Comparison of ENCODE assay signal across 11 mouse cellular contexts in genomic region chr10:60933891-60934290, GRCm38 (mm10).
DNase-seq lines count a peak whose midpoint lies in the region; ATAC-seq lines count a peak whose summit lies in the region.
"Had no signal": no experiment of that assay in that cellular context is flagged by ENCODE, and none has a peak within 500 bp of the region (broad histone marks: within the 10 kb centered on the region; RNA-seq: fewer than 3 reads in every experiment).

No protein-coding gene starts in this region.

- no peak for ATAC-seq in forebrain, embryonic 13.5 days
- ATAC-seq in midbrain, embryonic 15.5 days (replicated peaks) = no peak
- 0 out of 2 replicates have a peak, but pooled peaks have one; percentile 34 for ATAC-seq in liver, embryonic 15.5 days (ENCODE audit: insufficient read depth)
- no peak for ATAC-seq in megakaryocyte-erythroid progenitor cell, adult 5-6 weeks (replicated peaks; ENCODE audit: low FRiP score, low TSS enrichment, poor library complexity, severe bottlenecking)
- no peak for ATAC-seq in forebrain, embryonic 14.5 days

- H3K27me3 ChIP-seq in forebrain, embryonic 10.5 days (ENCODE audit: poor library complexity, severe bottlenecking) = peaks cover 48% of the 10 kb centered on the region
- H3K27me3 ChIP-seq in forebrain, embryonic 13.5 days = no peaks in the 10 kb centered on the region
- H3K27me3 ChIP-seq in midbrain, embryonic 10.5 days (ENCODE audit: low read depth, poor library complexity, severe bottlenecking) = peaks cover 99% of the 10 kb centered on the region
- H3K27me3 ChIP-seq in midbrain, embryonic 15.5 days (replicated peaks) = 0 out of 2 replicates have a peak, but pooled peaks cover 2% of the 10 kb centered on the region
- no peaks in the 10 kb centered on the region for H3K27me3 ChIP-seq in liver, embryonic 15.5 days
- H3K27me3 ChIP-seq in forebrain, embryonic 14.5 days (replicated peaks; ENCODE audit: control insufficient read depth, insufficient read depth, low read length) = no peaks in the 10 kb centered on the region

- H3K36me3 ChIP-seq in forebrain, embryonic 10.5 days (replicated peaks) = no peaks in the 10 kb centered on the region
- no peaks in the 10 kb centered on the region for H3K36me3 ChIP-seq in forebrain, embryonic 13.5 days (ENCODE audit: poor library complexity, severe bottlenecking)
- H3K36me3 ChIP-seq in midbrain, embryonic 10.5 days = no peaks in the 10 kb centered on the region
- H3K36me3 ChIP-seq in midbrain, embryonic 15.5 days (replicated peaks) = no peaks in the 10 kb centered on the region
- H3K36me3 ChIP-seq in liver, embryonic 15.5 days (replicated peaks) = no peaks in the 10 kb centered on the region
- H3K36me3 ChIP-seq in forebrain, embryonic 14.5 days (ENCODE audit: control insufficient read depth, insufficient read depth, low read length) = no peaks in the 10 kb centered on the region
- H3K36me3 ChIP-seq: hindbrain, embryonic 15.5 days had no signal

- peak overlapping the region; percentile 72 for H3K27ac ChIP-seq in forebrain, embryonic 10.5 days
- no peak overlapping the region for H3K27ac ChIP-seq in forebrain, embryonic 13.5 days
- peak overlapping the region; percentile 65 for H3K27ac ChIP-seq in midbrain, embryonic 10.5 days (replicated peaks)
- H3K27ac ChIP-seq in midbrain, embryonic 15.5 days = no peak overlapping the region
- no peak overlapping the region for H3K27ac ChIP-seq in liver, embryonic 15.5 days (replicated peaks)
- no peak overlapping the region for H3K27ac ChIP-seq in forebrain, embryonic 14.5 days (ENCODE audit: low read depth, low read length)

- no peak overlapping the region for H3K4me3 ChIP-seq in forebrain, embryonic 10.5 days
- H3K4me3 ChIP-seq in forebrain, embryonic 13.5 days = no peak overlapping the region
- no peak overlapping the region for H3K4me3 ChIP-seq in midbrain, embryonic 10.5 days
- H3K4me3 ChIP-seq in midbrain, embryonic 15.5 days = no peak overlapping the region
- H3K4me3 ChIP-seq in liver, embryonic 15.5 days (replicated peaks) = no peak overlapping the region
- no peak overlapping the region for H3K4me3 ChIP-seq in forebrain, embryonic 14.5 days (ENCODE audit: low read depth, low read length)
- H3K4me3 ChIP-seq: hindbrain, embryonic 15.5 days had no signal

- WGBS in forebrain, embryonic 10.5 days = 41% methylated on average over 7 of the region's 7 CpGs
- 25% methylated on average over 7 of the region's 7 CpGs for WGBS in forebrain, embryonic 13.5 days
- WGBS in midbrain, embryonic 10.5 days = 21% methylated on average over 7 of the region's 7 CpGs
- 33% methylated on average over 7 of the region's 7 CpGs for WGBS in midbrain, embryonic 15.5 days
- 9% methylated on average over 7 of the region's 7 CpGs for WGBS in liver, embryonic 15.5 days (ENCODE audit: insufficient replicate concordance)
- 46% methylated on average over 7 of the region's 7 CpGs for WGBS in forebrain, embryonic 14.5 days

- H3K4me2 ChIP-seq in forebrain, embryonic 13.5 days = no peak overlapping the region
- no peak overlapping the region for H3K4me2 ChIP-seq in midbrain, embryonic 15.5 days
- H3K4me2 ChIP-seq in liver, embryonic 15.5 days = no peak overlapping the region
- H3K4me2 ChIP-seq in forebrain, embryonic 14.5 days (ENCODE audit: low read length) = no peak overlapping the region
- H3K4me2 ChIP-seq: hindbrain, embryonic 15.5 days had no signal

- H3K4me1 ChIP-seq in forebrain, embryonic 10.5 days = peaks cover 82% of the 10 kb centered on the region
- peaks cover 35% of the 10 kb centered on the region for H3K4me1 ChIP-seq in forebrain, embryonic 13.5 days
- peaks cover 77% of the 10 kb centered on the region for H3K4me1 ChIP-seq in midbrain, embryonic 10.5 days
- H3K4me1 ChIP-seq in midbrain, embryonic 15.5 days = peaks cover 33% of the 10 kb centered on the region
- no peaks in the 10 kb centered on the region for H3K4me1 ChIP-seq in liver, embryonic 15.5 days (replicated peaks)
- peaks cover 11% of the 10 kb centered on the region for H3K4me1 ChIP-seq in forebrain, embryonic 14.5 days (ENCODE audit: control insufficient read depth, insufficient read depth, low read length)

- H3K9me3 ChIP-seq in forebrain, embryonic 10.5 days = no peaks in the 10 kb centered on the region
- H3K9me3 ChIP-seq in forebrain, embryonic 13.5 days (replicated peaks) = no peaks in the 10 kb centered on the region
- no peaks in the 10 kb centered on the region for H3K9me3 ChIP-seq in midbrain, embryonic 10.5 days (replicated peaks)
- H3K9me3 ChIP-seq in midbrain, embryonic 15.5 days = no peaks in the 10 kb centered on the region
- H3K9me3 ChIP-seq in liver, embryonic 15.5 days (replicated peaks) = no peaks in the 10 kb centered on the region
- H3K9me3 ChIP-seq in forebrain, embryonic 14.5 days (replicated peaks; ENCODE audit: control insufficient read depth, low read length) = no peaks in the 10 kb centered on the region
- H3K9me3 ChIP-seq: hindbrain, embryonic 15.5 days had no signal

- DNase-seq in forebrain, embryonic 10.5 days (ENCODE audit: extremely low spot score, low spot score) = no peak
- no peak for DNase-seq in midbrain, embryonic 10.5 days (ENCODE audit: low spot score)
- DNase-seq in forebrain, embryonic 14.5 days (ENCODE audit: low spot score) = no peak
- DNase-seq in frontal cortex, postnatal 10 days (ENCODE audit: low spot score in 2 of 2) = no peak
- DNase-seq: cerebellum, postnatal 25 days; forebrain, postnatal 0 days had no signal

- H3K9ac ChIP-seq in forebrain, embryonic 13.5 days = no peak overlapping the region
- no peak overlapping the region for H3K9ac ChIP-seq in midbrain, embryonic 15.5 days
- H3K9ac ChIP-seq in liver, embryonic 15.5 days = no peak overlapping the region
- no peak overlapping the region for H3K9ac ChIP-seq in forebrain, embryonic 14.5 days (ENCODE audit: low read length)
- H3K9ac ChIP-seq: forebrain, postnatal 0 days; hindbrain, embryonic 15.5 days had no signal

Comparison
In these comparisons a context has a peak if more than half of its experiments do, and no peak if none do; other contexts are left out.
1. H3K27ac ChIP-seq: peak in forebrain, embryonic 10.5 days (single experiment) and midbrain, embryonic 10.5 days (single experiment); none in forebrain, embryonic 13.5 days (single experiment), midbrain, embryonic 15.5 days (single experiment), liver, embryonic 15.5 days (single experiment) and forebrain, embryonic 14.5 days (single experiment).